Mouse (Mus musculus): ENCODE results near the gene Fibp.

DNA sequence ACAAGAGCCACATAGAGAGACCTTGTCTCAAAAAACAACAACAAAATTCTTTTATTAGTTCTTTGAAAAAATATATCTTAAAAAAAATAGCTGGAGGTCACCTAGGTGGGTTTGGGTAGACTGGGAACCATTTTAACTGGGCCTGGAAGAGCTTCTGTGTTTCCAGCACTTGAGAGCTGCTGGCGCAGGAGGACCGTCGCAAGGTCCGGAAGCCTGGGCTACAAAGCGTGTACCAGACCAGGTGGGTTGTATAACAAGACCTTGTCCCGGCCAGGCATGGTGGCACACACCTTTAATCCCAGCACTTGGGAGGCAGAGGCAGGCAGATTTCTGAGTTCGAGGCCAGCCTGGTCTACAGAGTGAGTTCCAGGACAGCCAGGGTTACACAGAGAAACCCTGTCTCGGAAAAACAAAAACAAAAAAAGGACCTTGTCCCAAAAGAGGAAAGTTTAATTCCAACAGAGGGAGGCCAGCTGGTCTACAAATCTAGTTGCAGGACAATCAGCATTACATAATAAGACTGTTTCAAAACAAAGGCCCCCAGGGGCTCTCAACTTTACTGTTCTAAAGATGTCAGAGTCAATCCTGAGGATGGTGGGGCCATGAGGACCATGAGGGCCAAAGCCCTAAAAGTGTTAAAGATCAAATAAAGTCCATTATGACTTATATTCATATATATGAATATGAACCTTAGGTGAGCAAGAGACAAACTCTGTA lies 41.5 kb upstream of the Fibp start:
- TF ChIP-seq POLR2A (IDR thresholded peaks at IDR 0.05; ENCODE audit: borderline replicate concordance, insufficient read depth, low read length): no peak
- no peak for TF ChIP-seq CTCF (IDR thresholded peaks at IDR 0.05; ENCODE audit: borderline replicate concordance, insufficient read depth, low read depth, low read length)
